Comparison of ENCODE assay signal across 10 mouse cellular contexts in the genomic region with DNA sequence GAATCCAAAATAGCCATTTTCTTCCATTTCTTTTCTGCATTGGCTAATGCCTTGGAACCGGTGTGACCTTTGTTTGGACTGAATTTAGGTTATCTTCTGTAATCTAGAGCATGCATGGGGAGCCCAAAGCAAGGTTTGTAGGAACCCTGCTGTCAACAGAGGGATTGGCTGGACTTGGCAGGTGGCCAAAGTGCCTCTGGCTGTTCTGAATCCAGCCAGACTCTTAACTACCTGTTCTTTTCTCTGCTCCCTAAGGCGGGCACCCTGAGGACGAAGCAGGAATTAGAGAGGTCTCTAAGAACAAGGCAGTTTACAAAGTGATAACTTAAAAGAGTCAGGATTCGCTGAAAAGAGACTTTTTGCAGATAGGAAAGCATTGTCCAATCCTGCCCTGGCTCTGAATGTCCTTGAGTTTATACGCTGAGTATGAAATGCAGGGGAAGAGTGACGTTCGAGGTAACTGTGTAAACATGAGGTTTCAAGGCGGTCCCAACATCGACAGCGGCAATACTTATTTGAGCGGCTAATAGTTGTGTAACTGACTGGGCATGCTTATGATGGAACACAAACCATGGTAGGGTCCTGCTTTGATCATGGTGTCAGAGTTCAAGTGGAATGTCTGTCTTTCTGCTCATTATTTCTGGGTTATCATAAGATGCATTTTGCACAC. TPM values are rescaled to one million over a fixed set of nuclear protein-coding genes. Genes with fewer than 3 reads are reported as not detected.
DNase-seq lines count a peak whose midpoint lies in the region; ATAC-seq and TF ChIP-seq lines count a peak whose summit lies in the region.
"Had no signal": no experiment of that assay in that cellular context is flagged by ENCODE, and none has a peak within 500 bp of the region (broad histone marks: within the 10 kb centered on the region; RNA-seq: fewer than 3 reads in every experiment).

No protein-coding gene starts in this region.

- peak; percentile 55 for DNase-seq in intestine, embryonic 14.5 days (ENCODE audit: low spot score)
- DNase-seq in lung, postnatal 36 days: peak; percentile 8
- DNase-seq in lung, postnatal 14 days: no peak
- DNase-seq in brain, embryonic 14.5 days (ENCODE audit: low read depth): peak; percentile 39
- peak; percentile 67 for DNase-seq in stomach, postnatal 0 days (ENCODE audit: low spot score)
- DNase-seq in limb, embryonic 10.5 days (ENCODE audit: low spot score): no peak
- DNase-seq: gastrocnemius, postnatal 36 days had no signal

- no peak for TF ChIP-seq CTCF in intestine, postnatal 0 days (IDR thresholded peaks at IDR 0.05; ENCODE audit: low read depth)
- TF ChIP-seq CTCF in brain, embryonic 14.5 days (IDR thresholded peaks at IDR 0.05; ENCODE audit: borderline replicate concordance, extremely low read depth, insufficient read depth, insufficient read length): no peak
- TF ChIP-seq CTCF in stomach, postnatal 0 days (IDR thresholded peaks at IDR 0.05; ENCODE audit: low read depth): no peak

- no peaks in the 10 kb centered on the region for H3K27me3 ChIP-seq in intestine, embryonic 14.5 days (replicated peaks; ENCODE audit: control insufficient read depth, insufficient read depth, low read length)
- no peaks in the 10 kb centered on the region for H3K27me3 ChIP-seq in intestine, postnatal 0 days (replicated peaks; ENCODE audit: control insufficient read depth, insufficient read depth, low read length)
- no peaks in the 10 kb centered on the region for H3K27me3 ChIP-seq in stomach, postnatal 0 days (ENCODE audit: control insufficient read depth, insufficient read depth, low read length)
- H3K27me3 ChIP-seq in limb, embryonic 10.5 days (ENCODE audit: low read depth, poor library complexity, severe bottlenecking): no peaks in the 10 kb centered on the region
- H3K27me3 ChIP-seq: limb, embryonic 13.5 days had no signal

- ATAC-seq in intestine, embryonic 14.5 days (replicated peaks; ENCODE audit: low FRiP score, low TSS enrichment, low read depth): 0 out of 2 replicates have a peak, but pooled peaks have one; percentile 43
- ATAC-seq in intestine, postnatal 0 days: no peak
- ATAC-seq in stomach, postnatal 0 days (ENCODE audit: low FRiP score, low TSS enrichment): peak; percentile 68; the same call in 1 of the 2 replicates

- no peak for TF ChIP-seq EP300 in stomach, postnatal 0 days (optimal IDR thresholded peaks at IDR 0.05)

- H3K4me2 ChIP-seq in intestine, embryonic 14.5 days (ENCODE audit: low read length): no peak overlapping the region
- no peak overlapping the region for H3K4me2 ChIP-seq in intestine, postnatal 0 days (replicated peaks; ENCODE audit: low read depth)
- H3K4me2 ChIP-seq in stomach, postnatal 0 days (replicated peaks; ENCODE audit: low read depth): no peak overlapping the region
- H3K4me2 ChIP-seq: limb, embryonic 13.5 days had no signal

- WGBS in intestine, embryonic 14.5 days: 58% methylated on average over 11 of the region's 11 CpGs
- WGBS in intestine, postnatal 0 days: 35% methylated on average over 11 of the region's 11 CpGs
- 45% methylated on average over 11 of the region's 11 CpGs for WGBS in stomach, postnatal 0 days
- 90% methylated on average over 11 of the region's 11 CpGs for WGBS in limb, embryonic 10.5 days

- H3K4me1 ChIP-seq in intestine, embryonic 14.5 days (replicated peaks; ENCODE audit: control insufficient read depth, insufficient read depth, low read length): peaks cover 5% of the 10 kb centered on the region; the same call in 1 of the 2 replicates
- no peaks in the 10 kb centered on the region for H3K4me1 ChIP-seq in intestine, postnatal 0 days (replicated peaks; ENCODE audit: control insufficient read depth, insufficient read depth, low read length)
- H3K4me1 ChIP-seq in stomach, postnatal 0 days (replicated peaks; ENCODE audit: control insufficient read depth, insufficient read depth): no peaks in the 10 kb centered on the region; the same call in 1 of the 2 replicates
- H3K4me1 ChIP-seq in limb, embryonic 10.5 days: no peaks in the 10 kb centered on the region; the same call in 1 of the 2 replicates
- H3K4me1 ChIP-seq: hindbrain, embryonic 10.5 days had no signal

- no peaks in the 10 kb centered on the region for H3K9me3 ChIP-seq in intestine, embryonic 14.5 days (ENCODE audit: control insufficient read depth, low read length)
- no peaks in the 10 kb centered on the region for H3K9me3 ChIP-seq in intestine, postnatal 0 days (ENCODE audit: control insufficient read depth)
- H3K9me3 ChIP-seq in stomach, postnatal 0 days (ENCODE audit: control insufficient read depth, low read length): no peaks in the 10 kb centered on the region
- H3K9me3 ChIP-seq in limb, embryonic 10.5 days (replicated peaks): no peaks in the 10 kb centered on the region
- H3K9me3 ChIP-seq: hindbrain, embryonic 10.5 days; limb, embryonic 13.5 days had no signal

- no peak overlapping the region for H3K9ac ChIP-seq in intestine, embryonic 14.5 days (ENCODE audit: low read length)
- no peak overlapping the region for H3K9ac ChIP-seq in intestine, postnatal 0 days (ENCODE audit: low read depth, low read length)
- H3K9ac ChIP-seq in stomach, postnatal 0 days (ENCODE audit: low read length): no peak overlapping the region
- H3K9ac ChIP-seq: limb, embryonic 13.5 days had no signal

- H3K4me3 ChIP-seq in intestine, embryonic 14.5 days (ENCODE audit: low read depth, low read length): no peak overlapping the region
- no peak overlapping the region for H3K4me3 ChIP-seq in intestine, postnatal 0 days (ENCODE audit: low read depth, low read length)
- H3K4me3 ChIP-seq in stomach, postnatal 0 days (ENCODE audit: low read depth, low read length): no peak overlapping the region
- H3K4me3 ChIP-seq in limb, embryonic 10.5 days: no peak overlapping the region
- H3K4me3 ChIP-seq: hindbrain, embryonic 10.5 days; limb, embryonic 13.5 days had no signal

- TF ChIP-seq POLR2A in brain, embryonic 14.5 days (IDR thresholded peaks at IDR 0.05; ENCODE audit: borderline replicate concordance, extremely low read depth, insufficient read depth, insufficient read length, poor library complexity, severe bottlenecking): no peak

- H3K27ac ChIP-seq in intestine, embryonic 14.5 days (ENCODE audit: low read depth): no peak overlapping the region
- no peak overlapping the region for H3K27ac ChIP-seq in intestine, postnatal 0 days (ENCODE audit: low read depth, low read length)
- H3K27ac ChIP-seq in stomach, postnatal 0 days (replicated peaks): no peak overlapping the region
- H3K27ac ChIP-seq in limb, embryonic 10.5 days: no peak overlapping the region
- H3K27ac ChIP-seq: hindbrain, embryonic 10.5 days; limb, embryonic 13.5 days had no signal

- no peaks in the 10 kb centered on the region for H3K36me3 ChIP-seq in intestine, embryonic 14.5 days (ENCODE audit: control insufficient read depth, insufficient read depth, low read length)
- no peaks in the 10 kb centered on the region for H3K36me3 ChIP-seq in intestine, postnatal 0 days (ENCODE audit: control insufficient read depth, insufficient read depth)
- no peaks in the 10 kb centered on the region for H3K36me3 ChIP-seq in stomach, postnatal 0 days (ENCODE audit: control insufficient read depth, insufficient read depth, low read length)
- H3K36me3 ChIP-seq in limb, embryonic 10.5 days: no peaks in the 10 kb centered on the region
- H3K36me3 ChIP-seq: hindbrain, embryonic 10.5 days; limb, embryonic 13.5 days had no signal

RNA-seq across cellular contexts. Expression of gene Slc22a3, which starts 54.5 kb away (rescaled TPM):
- polyA plus RNA-seq in intestine, embryonic 14.5 days (2014; fragmentation: Nextera tagmentation; extraction: Ambion mirVana): 0.27 and 0.39 TPM in 2 replicates
- 0.20 and 0.22 TPM in 2 replicates for polyA plus RNA-seq in intestine, postnatal 0 days (2015; fragmentation: Nextera tagmentation; extraction: Ambion mirVana)
- polyA plus RNA-seq in brain, embryonic 14.5 days (2012; rRNA removed): 0.63 and 1.1 TPM in 2 replicates
- 0.05 and 0.07 TPM in 2 replicates for polyA plus RNA-seq in stomach, postnatal 0 days (2015; fragmentation: Nextera tagmentation; extraction: Ambion mirVana)
- 0.04 TPM in 1 of 2 replicates, not detected in the other for polyA plus RNA-seq in limb, embryonic 10.5 days (2016; fragmentation: Nextera tagmentation; extraction: Ambion mirVana)

Comparison
In these comparisons a context has a peak if more than half of its experiments do, and no peak if none do; other contexts are left out.
1. DNase-seq: peak in intestine, embryonic 14.5 days (single experiment), lung, postnatal 36 days (single experiment), brain, embryonic 14.5 days (single experiment) and stomach, postnatal 0 days (single experiment); none in lung, postnatal 14 days (single experiment) and limb, embryonic 10.5 days (single experiment).